Mouse (Mus musculus): ENCODE results near the gene Anapc16. TPM values are rescaled to one million over a fixed set of nuclear protein-coding genes. Genes with fewer than 3 reads are reported as not detected.
A peak's percentile ranks its signal among the peaks of the same experiment; 100 is the strongest.

Gene Anapc16
- polyA plus RNA-seq, 1 experiment from 2014 or later = 100 TPM

DNA sequence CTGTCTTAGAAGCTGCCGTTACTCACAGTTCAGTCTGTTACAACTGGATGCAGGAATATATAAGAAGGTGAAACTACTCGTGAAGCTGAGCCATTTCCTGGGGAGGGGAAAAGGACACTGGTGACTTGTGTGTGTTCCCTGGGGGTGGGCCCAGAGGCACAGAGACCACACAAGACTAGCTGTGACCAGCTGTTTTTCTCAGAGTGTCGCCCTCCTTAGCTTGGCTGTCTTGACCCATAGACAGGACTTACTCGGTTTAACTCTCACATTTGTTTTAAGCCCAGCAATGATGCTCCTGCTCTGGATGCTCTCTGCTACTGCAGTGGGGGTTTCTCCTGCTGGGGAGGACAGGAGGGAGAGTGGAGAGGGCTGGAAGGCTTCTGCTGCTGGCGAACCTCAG, 30.1 kb upstream of the Anapc16 start:
- 56% methylated on average over 5 of the region's 5 CpGs for WGBS
- Histone ChIP-seq H3K9ac (ENCODE audit: low read depth, low read length) (no peak overlapping the region), H3K4me3 (ENCODE audit: low read depth, low read length) (no peak overlapping the region), H3K4me2 (replicated peaks; ENCODE audit: low read depth) (no peak overlapping the region), H3K27ac (ENCODE audit: low read depth, low read length) (no peak overlapping the region), H3K9me3 (ENCODE audit: control insufficient read depth) (no peaks in the 10 kb centered on the region), H3K4me1 (replicated peaks; ENCODE audit: control insufficient read depth, insufficient read depth, low read length) (no peaks in the 10 kb centered on the region), H3K36me3 (ENCODE audit: control insufficient read depth, insufficient read depth) (no peaks in the 10 kb centered on the region; the same call in 1 of the 2 replicates), H3K27me3 (replicated peaks; ENCODE audit: control insufficient read depth, insufficient read depth, low read length) (no peaks in the 10 kb centered on the region)
- no peak for ATAC-seq
- no peak for TF ChIP-seq CTCF (IDR thresholded peaks at IDR 0.05; ENCODE audit: low read depth)

DNA sequence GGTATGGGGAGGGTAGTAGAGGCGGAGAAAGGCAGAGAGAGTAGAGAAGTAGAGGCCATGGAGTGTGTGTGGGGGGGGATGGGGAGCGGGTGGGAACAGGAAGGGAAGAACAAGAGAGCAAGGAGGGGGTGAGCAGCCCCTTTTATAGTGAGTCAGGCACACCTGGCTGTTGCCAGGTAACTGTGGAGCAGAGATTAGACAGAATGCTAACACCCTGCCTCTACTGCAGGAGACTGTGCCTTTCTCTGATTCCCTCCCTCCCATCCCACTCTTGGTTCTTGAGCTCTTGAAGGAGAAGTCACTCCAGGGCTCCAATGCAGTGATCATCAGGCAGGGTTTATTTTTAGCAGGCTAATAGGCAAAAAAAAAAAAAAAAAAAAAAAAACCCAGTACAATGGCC, 29.7 kb upstream of the Anapc16 start:
- no peaks in the 10 kb centered on the region for H3K9me3 ChIP-seq (ENCODE audit: control insufficient read depth)
- H3K27ac ChIP-seq (ENCODE audit: low read depth, low read length) = no peak overlapping the region
- TF ChIP-seq CTCF (IDR thresholded peaks at IDR 0.05; ENCODE audit: low read depth) = no peak
- H3K4me3 ChIP-seq (ENCODE audit: low read depth, low read length) = no peak overlapping the region
- H3K4me1 ChIP-seq (replicated peaks; ENCODE audit: control insufficient read depth, insufficient read depth, low read length) = peaks cover 2% of the 10 kb centered on the region; the same call in 1 of the 2 replicates
- H3K9ac ChIP-seq (ENCODE audit: low read depth, low read length) = no peak overlapping the region
- ATAC-seq = no peak
- H3K27me3 ChIP-seq (replicated peaks; ENCODE audit: control insufficient read depth, insufficient read depth, low read length) = no peaks in the 10 kb centered on the region
- H3K36me3 ChIP-seq (ENCODE audit: control insufficient read depth, insufficient read depth) = no peaks in the 10 kb centered on the region; the same call in 1 of the 2 replicates
- 84% methylated on average over 1 of the region's 2 CpGs for WGBS
- no peak overlapping the region for H3K4me2 ChIP-seq (replicated peaks; ENCODE audit: low read depth)

GRCm38 (mm10) chr10:60031985-60032384, 29.1 kb upstream of the Anapc16 start:
- TF ChIP-seq CTCF (IDR thresholded peaks at IDR 0.05; ENCODE audit: low read depth) = no peak
- no peak overlapping the region for H3K4me2 ChIP-seq (replicated peaks; ENCODE audit: low read depth)
- H3K27ac ChIP-seq (ENCODE audit: low read depth, low read length) = no peak overlapping the region
- 70% methylated on average over 2 of the region's 2 CpGs for WGBS
- no peak overlapping the region for H3K9ac ChIP-seq (ENCODE audit: low read depth, low read length)
- no peaks in the 10 kb centered on the region; the same call in 1 of the 2 replicates for H3K36me3 ChIP-seq (ENCODE audit: control insufficient read depth, insufficient read depth)
- H3K4me1 ChIP-seq (replicated peaks; ENCODE audit: control insufficient read depth, insufficient read depth, low read length) = peaks cover 8% of the 10 kb centered on the region; the same call in 1 of the 2 replicates
- H3K27me3 ChIP-seq (replicated peaks; ENCODE audit: control insufficient read depth, insufficient read depth, low read length) = no peaks in the 10 kb centered on the region
- no peak for ATAC-seq
- H3K4me3 ChIP-seq (ENCODE audit: low read depth, low read length) = no peak overlapping the region
- H3K9me3 ChIP-seq (ENCODE audit: control insufficient read depth) = no peaks in the 10 kb centered on the region

DNA sequence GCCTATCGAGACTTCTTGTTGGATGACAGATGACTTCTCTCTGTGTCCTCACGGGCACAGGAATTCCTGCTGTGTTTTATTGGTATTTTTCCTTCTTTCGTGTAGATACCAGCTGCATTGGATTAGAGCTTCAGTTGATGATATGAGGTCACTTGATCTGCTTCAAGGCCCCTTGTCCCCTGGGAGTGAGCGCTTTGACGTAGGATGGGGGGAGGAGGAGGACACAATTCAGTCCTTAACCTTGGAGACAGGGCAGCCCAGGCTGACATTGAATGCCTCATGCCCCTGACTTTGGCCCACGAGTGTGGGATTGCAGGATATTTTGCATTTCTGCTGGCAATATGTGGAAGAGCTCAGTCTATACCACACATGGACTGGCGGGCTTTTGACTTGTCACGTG, 28.6 kb upstream of the Anapc16 start:
- ATAC-seq = no peak
- no peak overlapping the region for H3K9ac ChIP-seq (ENCODE audit: low read depth, low read length)
- no peaks in the 10 kb centered on the region for H3K27me3 ChIP-seq (replicated peaks; ENCODE audit: control insufficient read depth, insufficient read depth, low read length)
- H3K36me3 ChIP-seq (ENCODE audit: control insufficient read depth, insufficient read depth) = no peaks in the 10 kb centered on the region; the same call in 1 of the 2 replicates
- TF ChIP-seq CTCF (IDR thresholded peaks at IDR 0.05; ENCODE audit: low read depth) = no peak
- WGBS = 82% methylated on average over 8 of the region's 8 CpGs
- H3K4me3 ChIP-seq (ENCODE audit: low read depth, low read length) = no peak overlapping the region
- no peak overlapping the region for H3K4me2 ChIP-seq (replicated peaks; ENCODE audit: low read depth)
- H3K9me3 ChIP-seq (ENCODE audit: control insufficient read depth) = no peaks in the 10 kb centered on the region
- peaks cover 10% of the 10 kb centered on the region; the same call in 1 of the 2 replicates for H3K4me1 ChIP-seq (replicated peaks; ENCODE audit: control insufficient read depth, insufficient read depth, low read length)
- no peak overlapping the region for H3K27ac ChIP-seq (ENCODE audit: low read depth, low read length)

- no peak overlapping the region for H3K4me3 ChIP-seq (ENCODE audit: low read depth, low read length)
- 83% methylated on average over 4 of the region's 4 CpGs for WGBS
- no peak for TF ChIP-seq CTCF (IDR thresholded peaks at IDR 0.05; ENCODE audit: low read depth)
- peaks cover 10% of the 10 kb centered on the region; the same call in 1 of the 2 replicates for H3K4me1 ChIP-seq (replicated peaks; ENCODE audit: control insufficient read depth, insufficient read depth, low read length)
- no peak for ATAC-seq
- no peaks in the 10 kb centered on the region for H3K9me3 ChIP-seq (ENCODE audit: control insufficient read depth)
- H3K36me3 ChIP-seq (ENCODE audit: control insufficient read depth, insufficient read depth) = no peaks in the 10 kb centered on the region; the same call in 1 of the 2 replicates
- no peaks in the 10 kb centered on the region for H3K27me3 ChIP-seq (replicated peaks; ENCODE audit: control insufficient read depth, insufficient read depth, low read length)
- H3K4me2 ChIP-seq (replicated peaks; ENCODE audit: low read depth) = no peak overlapping the region
- H3K27ac ChIP-seq (ENCODE audit: low read depth, low read length) = 0 out of 2 replicates have a peak overlapping the region, but pooled peaks have one; percentile 78
- no peak overlapping the region for H3K9ac ChIP-seq (ENCODE audit: low read depth, low read length)
Observed at GRCm38 (mm10) chr10:60029387-60029786, 26.5 kb upstream of the Anapc16 start.

- H3K27me3 ChIP-seq (replicated peaks; ENCODE audit: control insufficient read depth, insufficient read depth, low read length) = no peaks in the 10 kb centered on the region
- no peaks in the 10 kb centered on the region for H3K9me3 ChIP-seq (ENCODE audit: control insufficient read depth)
- no peak overlapping the region for H3K9ac ChIP-seq (ENCODE audit: low read depth, low read length)
- WGBS = 62% methylated on average over 7 of the region's 7 CpGs
- peaks cover 2% of the 10 kb centered on the region; the same call in 1 of the 2 replicates for H3K36me3 ChIP-seq (ENCODE audit: control insufficient read depth, insufficient read depth)
- no peak overlapping the region for H3K4me3 ChIP-seq (ENCODE audit: low read depth, low read length)
- no peak overlapping the region for H3K4me2 ChIP-seq (replicated peaks; ENCODE audit: low read depth)
- no peak for TF ChIP-seq CTCF (IDR thresholded peaks at IDR 0.05; ENCODE audit: low read depth)
- H3K27ac ChIP-seq (ENCODE audit: low read depth, low read length) = 0 out of 2 replicates have a peak overlapping the region, but pooled peaks have one; percentile 78
- H3K4me1 ChIP-seq (replicated peaks; ENCODE audit: control insufficient read depth, insufficient read depth, low read length) = peaks cover 10% of the 10 kb centered on the region; the same call in 1 of the 2 replicates
- ATAC-seq = no peak
Observed at GRCm38 (mm10) chr10:60028979-60029378, 26.0 kb upstream of the Anapc16 start.
